Mouse (Mus musculus) stomach, embryonic 14.5 days (tissue): ENCODE measurements around the gene Atad5. TPM values are rescaled to one million over a fixed set of nuclear protein-coding genes. Genes with fewer than 3 reads are reported as not detected.
A peak's percentile ranks its signal among the peaks of the same experiment; 100 is the strongest.
"Not testable (repeated sequence)": the region's sequence is repeated elsewhere in the genome, so short reads cannot be mapped to it uniquely, and the experiment has no call there.

ENCODE experiments used
- ATAC-seq: fragments of 200-750 bp; cut with Nextera tagmentation; 2 replicates; pipeline ENCODE4 v1.8.0; 2017; ENCODE audit warnings: low read depth, moderate TSS enrichment; ENCODE audit not compliant: insufficient number of reproducible peaks, insufficient read depth, low FRiP score
- H3K27ac ChIP-seq: fragments of 300-500 bp; sonication (generic); 2 replicates; pipeline ENCODE4 v1.5.1; 2014; ENCODE audit warnings: mild to moderate bottlenecking, low read length, moderate library complexity, mixed read lengths
- H3K27me3 ChIP-seq: fragments of 300-500 bp; sonication (generic); 2 replicates; pipeline ENCODE4 v1.6.1; 2014; ENCODE audit warnings: low read length, control low read depth, mixed read lengths; ENCODE audit not compliant: control insufficient read depth, insufficient read depth
- H3K36me3 ChIP-seq: fragments of 300-500 bp; sonication (generic); 2 replicates; pipeline ENCODE4 v1.6.1; 2014; ENCODE audit warnings: mild to moderate bottlenecking, control low read depth, low read length, moderate library complexity, mixed read lengths; ENCODE audit not compliant: control insufficient read depth, insufficient read depth
- H3K4me1 ChIP-seq: fragments of 300-500 bp; sonication (generic); 2 replicates; pipeline ENCODE4 v1.6.1; 2014; ENCODE audit warnings: low read length, control low read depth, mixed read lengths; ENCODE audit not compliant: control insufficient read depth, insufficient read depth
- H3K4me2 ChIP-seq: fragments of 300-500 bp; sonication (generic); replicated peaks from 2 replicates; pipeline ENCODE4 v1.6.1; 2014; ENCODE audit warnings: low read depth, low read length, control low read depth
- H3K4me3 ChIP-seq: fragments of 300-500 bp; sonication (generic); 2 replicates; pipeline ENCODE4 v1.5.1; 2014; ENCODE audit warnings: low read depth, low read length, control low read depth
- H3K9ac ChIP-seq: fragments of 300-500 bp; sonication (generic); replicated peaks from 2 replicates; pipeline ENCODE4 v1.6.1; 2014; ENCODE audit warnings: low read depth, mild to moderate bottlenecking, control low read depth, low read length, moderate library complexity, mixed read lengths
- H3K9me3 ChIP-seq: fragments of 300-500 bp; sonication (generic); 2 replicates; pipeline ENCODE4 v1.6.1; 2016; ENCODE audit warnings: low read depth, low read length, control low read depth; ENCODE audit not compliant: control insufficient read depth
- WGBS: fragments of 180-500 bp; shearing (Covaris S2); extraction: QIAGEN DNeasy Blood & Tissue Kit; methylation state at CpG from one replicate; pipeline ENCODE4 v1.1.7; 2014; 5-methylcytosine and 5-hydroxymethylcytosine counted together
- polyA plus RNA-seq: library from polyadenylated mRNA; unstranded; fragments of >200 nt; fragmentation: Nextera tagmentation; extraction: Ambion mirVana; gene quantifications from 2 replicates; pipeline ENCODE4 v1.2.1, GENCODE M21; 2014

The Atad5 gene
- polyA plus RNA-seq, 1 experiment from 2014 or later: 16.3 TPM

DNA sequence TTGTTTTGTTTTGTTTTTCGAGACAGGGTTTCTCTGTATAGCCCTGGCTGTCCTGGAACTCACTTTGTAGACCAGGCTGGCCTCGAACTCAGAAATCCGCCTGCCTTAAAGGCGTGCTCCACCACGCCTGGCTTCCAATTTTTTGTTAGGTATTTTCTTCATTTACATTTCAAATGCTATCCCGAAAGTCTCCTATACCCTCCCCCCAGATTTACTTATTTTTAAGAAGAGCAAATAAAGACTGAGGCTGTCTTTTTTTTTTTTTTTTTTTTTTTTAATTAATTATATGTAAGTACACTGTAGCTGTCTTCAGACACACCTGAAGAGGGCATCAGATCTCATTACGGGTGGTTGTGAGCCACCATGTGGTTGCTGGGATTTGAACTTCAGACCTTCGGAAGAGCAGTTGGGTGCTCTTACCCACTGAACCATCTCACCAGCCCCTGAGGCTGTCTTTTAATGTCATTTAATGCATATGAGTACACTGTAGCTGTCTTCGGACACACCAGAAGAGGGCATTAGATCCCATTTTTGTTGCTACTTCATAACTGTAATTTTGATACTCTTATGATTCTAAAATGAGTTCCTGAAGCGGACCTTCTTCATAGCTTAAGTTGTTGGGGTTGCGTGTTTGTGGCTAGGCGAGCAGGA, 94.0 kb downstream of the Atad5 start:
- H3K27me3 ChIP-seq, H3K36me3 ChIP-seq, H3K27ac ChIP-seq, H3K9ac ChIP-seq, H3K4me1 ChIP-seq, H3K9me3 ChIP-seq: not testable (repeated sequence)
- 43% methylated on average over 12 of the region's 12 CpGs for WGBS
- Histone ChIP-seq H3K4me3 (peak overlapping the region; percentile 52), H3K4me2 (peak overlapping the region; percentile 46)
- peak; percentile 47; the same call in 1 of the 2 replicates for ATAC-seq

DNA sequence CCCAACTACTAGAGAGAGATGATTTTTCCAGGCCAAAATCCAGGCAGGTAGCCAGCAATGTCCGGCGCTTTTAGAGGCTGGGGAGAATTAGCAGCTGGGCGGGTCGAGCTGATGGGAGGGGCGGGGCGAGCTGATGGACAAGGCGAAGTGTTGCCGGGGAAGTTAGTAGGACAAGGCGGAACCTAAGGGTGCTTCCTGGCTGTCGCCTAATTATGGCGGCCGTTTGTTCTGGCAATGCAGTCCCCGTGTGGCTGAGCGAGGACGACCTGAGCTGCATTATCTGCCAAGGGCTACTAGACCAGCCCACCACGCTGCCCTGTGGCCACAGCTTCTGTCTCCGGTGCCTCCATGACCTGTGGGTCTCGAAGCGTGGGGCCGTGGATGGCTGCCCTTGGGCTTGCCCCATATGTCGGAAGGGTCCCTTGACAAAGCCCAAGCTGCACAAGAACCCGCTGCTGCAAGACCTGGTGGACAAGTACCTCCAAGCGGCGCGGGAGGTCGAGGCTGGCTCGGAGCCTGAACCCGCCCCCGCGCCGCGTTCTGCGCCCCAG, 94.6 kb downstream of the Atad5 start, which contains the start of gene Rnf135:
TSS of gene Rnf135 (plus strand) at position 147 of the 551 bp plus-strand sequence.
- no peaks in the 10 kb centered on the region for H3K9me3 ChIP-seq
- peak within 1 kb of the TSS; percentile 52 for H3K4me3 ChIP-seq
- H3K27ac ChIP-seq: peak within 1 kb of the TSS; percentile 61
- peak within 1 kb of the TSS; percentile 46 for H3K4me2 ChIP-seq
- H3K36me3 ChIP-seq: no peaks in the 10 kb centered on the region
- H3K4me1 ChIP-seq: no peaks in the 10 kb centered on the region
- 2% methylated on average over 33 of the region's 33 CpGs for WGBS
- peak within 1 kb of the TSS; percentile 60 for H3K9ac ChIP-seq
- no peaks in the 10 kb centered on the region for H3K27me3 ChIP-seq
- ATAC-seq: peak; percentile 96

DNA sequence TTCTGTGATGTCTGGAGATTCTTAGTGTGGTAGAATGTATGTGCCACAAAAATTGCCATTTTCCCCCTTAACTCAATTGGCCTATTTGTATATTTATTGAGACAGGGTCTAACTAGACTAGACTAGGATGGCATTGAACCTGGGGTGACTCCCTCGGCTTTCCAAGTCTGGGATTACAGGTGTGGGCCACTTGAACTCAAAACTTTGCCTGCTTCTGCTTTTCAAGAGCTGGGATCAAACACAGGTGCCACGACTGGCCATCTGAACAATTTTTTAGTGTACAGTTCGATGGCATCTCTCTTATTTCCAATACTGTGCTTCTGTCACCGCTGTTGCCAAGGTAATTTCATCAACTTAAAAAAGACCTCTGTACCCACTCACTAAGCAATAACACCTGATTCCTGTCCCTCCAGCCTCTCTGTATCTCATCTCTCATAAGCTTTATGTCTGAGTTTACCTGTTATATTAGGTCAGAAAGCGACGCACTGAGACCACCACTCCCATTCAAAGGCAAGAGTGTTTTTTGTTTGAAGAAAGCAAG, 95.4 kb downstream of the Atad5 start:
- no peaks in the 10 kb centered on the region for H3K27me3 ChIP-seq
- H3K36me3 ChIP-seq: no peaks in the 10 kb centered on the region
- no peaks in the 10 kb centered on the region for H3K4me1 ChIP-seq
- H3K9ac ChIP-seq: no peak overlapping the region; the same call in 1 of the 2 replicates
- H3K27ac ChIP-seq: no peak overlapping the region
- H3K4me3 ChIP-seq: peak overlapping the region; percentile 52
- no peak for ATAC-seq
- H3K4me2 ChIP-seq: peak overlapping the region; percentile 46
- no peaks in the 10 kb centered on the region for H3K9me3 ChIP-seq
- WGBS: 83% methylated on average over 6 of the region's 6 CpGs

Other genes starting within 250 kb of the Atad5 start
- gene Utp6, start 127.0 kb upstream of the Atad5 start, polyA plus RNA-seq: 56.6 and 56.8 TPM in 2 replicates
- 33.9 and 35.9 TPM in 2 replicates for gene Suz12, start 96.3 kb upstream of the Atad5 start, polyA plus RNA-seq
- gene Crlf3, start 8.4 kb upstream of the Atad5 start, polyA plus RNA-seq: 29.4 and 29.6 TPM in 2 replicates
- gene Tefm, start 52.8 kb downstream of the Atad5 start, polyA plus RNA-seq: 25.9 and 28.2 TPM in 2 replicates
- gene Adap2, start 64.7 kb downstream of the Atad5 start, polyA plus RNA-seq: 2.3 and 3.0 TPM in 2 replicates
- 8.4 TPM in 2 replicates for gene Rnf135, start 94.5 kb downstream of the Atad5 start, polyA plus RNA-seq
- 50.7 and 55.2 TPM in 2 replicates for gene Rhot1, start 119.6 kb downstream of the Atad5 start, polyA plus RNA-seq
- gene Rhbdl3, start 211.5 kb downstream of the Atad5 start, polyA plus RNA-seq: 3.3 and 3.7 TPM in 2 replicates